Mouse (Mus musculus): ENCODE results near the gene Tmprss6.

Gene Tmprss6

GRCm38 (mm10) chr15:78482518-78482917 lies 14.1 kb upstream of the Tmprss6 start:
- no peak for DNase-seq (ENCODE audit: low spot score in 2 of 2)

- no peak for DNase-seq (ENCODE audit: low spot score in 2 of 2)
These were observed 13.1 kb upstream of the Tmprss6 start for GRCm38 (mm10) chr15:78481448-78482000.

- DNase-seq (ENCODE audit: low spot score in 2 of 2) = no peak
These were observed 12.6 kb upstream of the Tmprss6 start for GRCm38 (mm10) chr15:78480991-78481390.

GRCm38 (mm10) chr15:78480111-78480510 lies 11.7 kb upstream of the Tmprss6 start:
- DNase-seq (ENCODE audit: low spot score in 2 of 2) = peak; percentile 73 to 87

- DNase-seq (ENCODE audit: low spot score in 2 of 2) = no peak
These were observed 11.0 kb upstream of the Tmprss6 start for GRCm38 (mm10) chr15:78479470-78479869.

GRCm38 (mm10) chr15:78478073-78478472 lies 9.6 kb upstream of the Tmprss6 start:
- no peak for DNase-seq (ENCODE audit: low spot score in 2 of 2)

GRCm38 (mm10) chr15:78476878-78477277 lies 8.4 kb upstream of the Tmprss6 start:
- DNase-seq (ENCODE audit: low spot score in 2 of 2) = no peak

- no peak for DNase-seq (ENCODE audit: low spot score in 2 of 2)
These were observed 7.2 kb upstream of the Tmprss6 start for GRCm38 (mm10) chr15:78475604-78476031.

GRCm38 (mm10) chr15:78473442-78473841 lies 5.0 kb upstream of the Tmprss6 start:
- no peak for DNase-seq (ENCODE audit: low spot score in 2 of 2)

GRCm38 (mm10) chr15:78471902-78472301 lies 3.5 kb upstream of the Tmprss6 start:
- DNase-seq (ENCODE audit: low spot score in 2 of 2) = no peak

- DNase-seq (ENCODE audit: low spot score in 2 of 2) = no peak
These were observed 2.3 kb upstream of the Tmprss6 start for GRCm38 (mm10) chr15:78470495-78471276.

- no peak for DNase-seq (ENCODE audit: low spot score in 2 of 2)
These were observed 864 bp downstream of the Tmprss6 start for GRCm38 (mm10) chr15:78467570-78467969.

GRCm38 (mm10) chr15:78466809-78467208 lies 1.6 kb downstream of the Tmprss6 start:
- DNase-seq (ENCODE audit: low spot score in 2 of 2) = no peak

GRCm38 (mm10) chr15:78462981-78463380 lies 5.5 kb downstream of the Tmprss6 start:
- peak; percentile 66 to 81 for DNase-seq (ENCODE audit: low spot score in 2 of 2)

GRCm38 (mm10) chr15:78457193-78457592 lies 11.2 kb downstream of the Tmprss6 start:
- DNase-seq (ENCODE audit: low spot score in 2 of 2) = peak; percentile 85 to 95

GRCm38 (mm10) chr15:78456051-78456450 lies 12.4 kb downstream of the Tmprss6 start:
- no peak for DNase-seq (ENCODE audit: low spot score in 2 of 2)

- no peak for DNase-seq (ENCODE audit: low spot score in 2 of 2)
These were observed 13.3 kb downstream of the Tmprss6 start for GRCm38 (mm10) chr15:78455168-78455567.

- DNase-seq (ENCODE audit: low spot score in 2 of 2) = no peak
These were observed 15.5 kb downstream of the Tmprss6 start for GRCm38 (mm10) chr15:78452929-78453328.

- peak; percentile 26 to 61 for DNase-seq (ENCODE audit: low spot score in 2 of 2)
These were observed 17.2 kb downstream of the Tmprss6 start for GRCm38 (mm10) chr15:78451201-78451600.

- DNase-seq (ENCODE audit: low spot score in 2 of 2) = no peak
These were observed 18.0 kb downstream of the Tmprss6 start for GRCm38 (mm10) chr15:78450419-78450768.

- peak; percentile 87 to 94 for DNase-seq (ENCODE audit: low spot score in 2 of 2)
These were observed 18.6 kb downstream of the Tmprss6 start for GRCm38 (mm10) chr15:78449694-78450418.

GRCm38 (mm10) chr15:78449131-78449530 lies 19.3 kb downstream of the Tmprss6 start:
- DNase-seq (ENCODE audit: low spot score in 2 of 2) = peak; percentile 63 to 78

All from natural killer cell, adult 2 months (primary cell).